Mouse (Mus musculus): ENCODE results near the gene Elmod3.

DNA sequence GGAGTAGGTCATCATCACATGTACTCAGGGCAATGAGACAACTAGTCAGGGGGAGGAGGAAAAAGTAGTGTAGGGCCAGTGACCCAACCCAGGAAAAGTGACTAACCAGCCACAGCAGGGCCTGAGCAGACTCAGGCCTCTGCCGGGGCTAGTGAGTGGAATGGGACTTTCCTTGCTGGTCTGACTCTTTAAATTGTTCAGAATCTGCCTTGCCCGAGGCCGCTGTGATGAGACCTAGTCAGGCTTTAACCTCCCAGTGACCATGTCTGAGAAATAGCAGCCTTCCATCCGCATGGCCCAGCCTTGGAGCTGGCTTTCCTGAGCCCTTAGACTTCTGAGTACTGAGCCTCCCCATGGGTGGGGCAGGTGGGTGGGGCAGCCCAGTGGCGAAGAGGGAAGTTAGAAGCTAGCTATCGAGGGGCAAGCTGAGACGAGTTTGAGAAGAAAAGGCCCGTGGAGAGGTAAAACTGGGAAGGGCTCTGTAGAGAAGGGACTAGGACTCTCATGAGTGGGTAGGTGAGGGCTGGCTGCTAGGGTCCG, 49.1 kb downstream of the Elmod3 start:
- TF ChIP-seq POLR2A (IDR thresholded peaks at IDR 0.05; ENCODE audit: low read depth, low read length) (peak; percentile 47; the same call in 1 of the 2 replicates), CTCF (IDR thresholded peaks at IDR 0.05; ENCODE audit: borderline replicate concordance, insufficient read depth, low read length) (no peak)
